Mouse (Mus musculus) MEL (cell line): Measurements from ENCODE around the gene Cisd3. TPM values are rescaled to one million over a fixed set of nuclear protein-coding genes. Genes with fewer than 3 reads are reported as not detected.

Source experiments
- DNase-seq: peaks from one replicate; pipeline ENCODE4 v3.0.0; 2011; ENCODE audit warnings: low read depth, low spot score
- H3K27ac ChIP-seq: 2 replicates; pipeline ENCODE4 v1.5.1; 2012; ENCODE audit warnings: low read depth, mild to moderate bottlenecking, control low read depth, low read length, moderate library complexity; ENCODE audit not compliant: control insufficient read depth
- H3K27me3 ChIP-seq, 2 experiments: fragments of 150-350 bp in 1 of 2; sonication (generic) in 1 of 2; 2 replicates each; pipeline ENCODE4 v1.6.1; 2012; ENCODE audit warnings: low read length in 2 of 2, mild to moderate bottlenecking in 2 of 2, improper control_type of control experiment in 1 of 2, moderate library complexity in 1 of 2; ENCODE audit not compliant: insufficient read depth in 2 of 2, control insufficient read depth in 1 of 2
- H3K36me3 ChIP-seq, 2 experiments: 2 replicates each; pipeline ENCODE4 v1.6.1; 2012 to 2014; ENCODE audit warnings: low read length in 2 of 2, improper control_type of control experiment in 1 of 2, inconsistent platforms in 1 of 2, mild to moderate bottlenecking in 1 of 2; ENCODE audit not compliant: insufficient read depth in 2 of 2, control insufficient read depth in 1 of 2
- H3K4me1 ChIP-seq, 2 experiments: fragments of 150-350 bp in 1 of 2; sonication (generic) in 1 of 2; 2 replicates each; pipeline ENCODE4 v1.6.1; 2012; ENCODE audit warnings: low read length in 2 of 2, improper control_type of control experiment in 1 of 2, mild to moderate bottlenecking in 1 of 2; ENCODE audit not compliant: insufficient read depth in 2 of 2, control insufficient read depth in 1 of 2
- H3K4me3 ChIP-seq, 2 experiments: fragments of 150-350 bp in 1 of 2; sonication (generic) in 1 of 2; 2 replicates each; pipeline ENCODE4 v1.5.1; 2012; ENCODE audit warnings: low read depth in 2 of 2, low read length in 2 of 2, mild to moderate bottlenecking in 2 of 2, moderate library complexity in 2 of 2, control low read depth in 1 of 2, improper control_type of control experiment in 1 of 2; ENCODE audit not compliant: control insufficient read depth in 1 of 2, insufficient read depth in 1 of 2
- H3K79me2 ChIP-seq: 2 replicates; pipeline ENCODE4 v1.6.1; 2012; ENCODE audit warnings: mild to moderate bottlenecking, low read length, moderate library complexity; ENCODE audit not compliant: control insufficient read depth, poor library complexity, insufficient read depth
- H3K9ac ChIP-seq: 2 replicates; pipeline ENCODE4 v1.6.1; 2012; ENCODE audit warnings: low read depth, mild to moderate bottlenecking, control low read depth, low read length, moderate library complexity; ENCODE audit not compliant: control insufficient read depth, poor library complexity, severe bottlenecking
- H3K9me3 ChIP-seq: fragments of 150-350 bp; sonication (generic); replicated peaks from 2 replicates; pipeline ENCODE4 v1.6.1; 2012; ENCODE audit warnings: mild to moderate bottlenecking, low read length, improper control_type of control experiment, moderate library complexity; ENCODE audit not compliant: insufficient read depth
- BHLHE40 ChIP-seq: IDR thresholded peaks from 2 replicates; pipeline ENCODE4 v1.6.1; 2012; ENCODE audit warnings: low read depth, mild to moderate bottlenecking, inconsistent platforms, low read length, improper control_type of control experiment, borderline replicate concordance
- CHD1 ChIP-seq: IDR thresholded peaks from 2 replicates; pipeline ENCODE4 v1.6.1; 2012; ENCODE audit warnings: low read depth, mild to moderate bottlenecking, inconsistent platforms, low read length, improper control_type of control experiment
- CHD2 ChIP-seq: IDR thresholded peaks from 2 replicates; pipeline ENCODE4 v1.6.1; 2011; ENCODE audit warnings: low read length, improper control_type of control experiment
- ELF1 ChIP-seq: IDR thresholded peaks from 2 replicates; pipeline ENCODE4 v1.6.1; 2014; ENCODE audit warnings: low read depth, mild to moderate bottlenecking, inconsistent platforms, low read length, improper control_type of control experiment, moderate library complexity
- EP300 ChIP-seq, 2 experiments: IDR thresholded peaks; 2 replicates each; pipeline ENCODE4 v1.6.1; 2011; ENCODE audit warnings: improper control_type of control experiment in 2 of 2, low read length in 2 of 2, low read depth in 1 of 2, mild to moderate bottlenecking in 1 of 2
- GABPA ChIP-seq: IDR thresholded peaks from 2 replicates; pipeline ENCODE4 v1.6.1; 2012; ENCODE audit warnings: low read depth, mild to moderate bottlenecking, inconsistent platforms, low read length, improper control_type of control experiment, moderate library complexity
- GATA1 ChIP-seq: IDR thresholded peaks from 2 replicates; pipeline ENCODE4 v1.6.1; 2011; ENCODE audit warnings: low read depth, low read length, improper control_type of control experiment
- HCFC1 ChIP-seq: IDR thresholded peaks from 2 replicates; pipeline ENCODE4 v1.6.1; 2012; ENCODE audit warnings: low read depth, mild to moderate bottlenecking, inconsistent platforms, low read length, improper control_type of control experiment, moderate library complexity
- JUND ChIP-seq: IDR thresholded peaks from 2 replicates; pipeline ENCODE4 v1.6.1; 2011; ENCODE audit warnings: low read depth, mild to moderate bottlenecking, improper control_type of control experiment, low read length
- MAFK ChIP-seq: IDR thresholded peaks from 2 replicates; pipeline ENCODE4 v1.6.1; 2011; ENCODE audit warnings: low read depth, mild to moderate bottlenecking, low read length, improper control_type of control experiment, borderline replicate concordance
- MAZ ChIP-seq: IDR thresholded peaks from 2 replicates; pipeline ENCODE4 v1.6.1; 2012; ENCODE audit warnings: low read depth, mild to moderate bottlenecking, inconsistent platforms, low read length, improper control_type of control experiment
- MXI1 ChIP-seq: IDR thresholded peaks from 2 replicates; pipeline ENCODE4 v1.6.1; 2011; ENCODE audit warnings: mild to moderate bottlenecking, low read depth, low read length, improper control_type of control experiment
- MYB ChIP-seq: IDR thresholded peaks from 2 replicates; pipeline ENCODE4 v1.6.1; 2011; ENCODE audit warnings: mild to moderate bottlenecking, low read depth, low read length, improper control_type of control experiment
- MYC ChIP-seq: IDR thresholded peaks from 2 replicates; pipeline ENCODE4 v1.6.1; 2011; ENCODE audit warnings: low read depth, mild to moderate bottlenecking, low read length, improper control_type of control experiment, moderate library complexity
- NELFE ChIP-seq: IDR thresholded peaks from 2 replicates; pipeline ENCODE4 v1.6.1; 2011; ENCODE audit warnings: low read depth, low read length, improper control_type of control experiment
- NRF1 ChIP-seq: IDR thresholded peaks from 2 replicates; pipeline ENCODE4 v1.6.1; 2014; ENCODE audit warnings: low read depth, mild to moderate bottlenecking, inconsistent platforms, low read length, improper control_type of control experiment, moderate library complexity; ENCODE audit not compliant: poor library complexity, insufficient read depth, severe bottlenecking
- POLR2A ChIP-seq, 2 experiments: IDR thresholded peaks; 2 replicates each; pipeline ENCODE4 v1.6.1; 2011 to 2012; ENCODE audit warnings: low read length in 2 of 2, mild to moderate bottlenecking in 2 of 2, control low read depth in 1 of 2, improper control_type of control experiment in 1 of 2, low read depth in 1 of 2, moderate library complexity in 1 of 2; ENCODE audit not compliant: control insufficient read depth in 1 of 2, insufficient read depth in 1 of 2, poor library complexity in 1 of 2
- POLR2AphosphoS2 ChIP-seq: IDR thresholded peaks from 2 replicates; pipeline ENCODE4 v1.6.1; 2011; ENCODE audit warnings: low read length, improper control_type of control experiment
- RAD21 ChIP-seq: IDR thresholded peaks from 2 replicates; pipeline ENCODE4 v1.6.1; 2011; ENCODE audit warnings: mild to moderate bottlenecking, low read depth, low read length, improper control_type of control experiment
- SIN3A ChIP-seq: IDR thresholded peaks from 2 replicates; pipeline ENCODE4 v1.6.1; 2012; ENCODE audit warnings: low read length, improper control_type of control experiment, inconsistent platforms
- SMC3 ChIP-seq: IDR thresholded peaks from 2 replicates; pipeline ENCODE4 v1.6.1; 2011; ENCODE audit warnings: low read depth, low read length, improper control_type of control experiment
- TBP ChIP-seq: IDR thresholded peaks from 2 replicates; pipeline ENCODE4 v1.8.0; 2011; ENCODE audit warnings: low read depth, low read length, improper control_type of control experiment
- TCF12 ChIP-seq: IDR thresholded peaks from 2 replicates; pipeline ENCODE4 v1.6.1; 2014; ENCODE audit warnings: low read depth, mild to moderate bottlenecking, inconsistent platforms, low read length, improper control_type of control experiment, moderate library complexity
- UBTF ChIP-seq: IDR thresholded peaks from 2 replicates; pipeline ENCODE4 v1.6.1; 2012; ENCODE audit warnings: low read depth, mild to moderate bottlenecking, inconsistent platforms, low read length, improper control_type of control experiment, moderate library complexity, borderline replicate concordance; ENCODE audit not compliant: insufficient read depth
- USF1 ChIP-seq: IDR thresholded peaks from 2 replicates; pipeline ENCODE4 v1.6.1; 2014; ENCODE audit warnings: low read depth, mild to moderate bottlenecking, inconsistent platforms, low read length, improper control_type of control experiment, moderate library complexity
- ZC3H11A ChIP-seq: IDR thresholded peaks from 2 replicates; pipeline ENCODE4 v1.6.1; 2012; ENCODE audit warnings: low read depth, mild to moderate bottlenecking, inconsistent platforms, low read length, improper control_type of control experiment
- ZKSCAN1 ChIP-seq: IDR thresholded peaks from 2 replicates; pipeline ENCODE4 v1.6.1; 2012; ENCODE audit warnings: low read depth, mild to moderate bottlenecking, inconsistent platforms, low read length, improper control_type of control experiment, moderate library complexity
- ZMIZ1 ChIP-seq: IDR thresholded peaks from 2 replicates; pipeline ENCODE4 v1.6.1; 2012; ENCODE audit warnings: low read depth, mild to moderate bottlenecking, inconsistent platforms, low read length, improper control_type of control experiment, moderate library complexity
- ZNF384 ChIP-seq: IDR thresholded peaks from 2 replicates; pipeline ENCODE4 v1.6.1; 2012; ENCODE audit warnings: low read depth, mild to moderate bottlenecking, inconsistent platforms, low read length, improper control_type of control experiment
- polyA plus RNA-seq, 2 experiments: library from polyadenylated mRNA; stranded (reverse) in 1 of 2; unstranded in 1 of 2; fragments of >175 nt in 1 of 2; fragments of >200 nt in 1 of 2; gene quantifications; 2 replicates each; pipeline versions ENCODE4 v1.2.1 to v1.2.4; 2012; ENCODE audit warnings: low replicate concordance in 2 of 2, low read depth in 1 of 2; ENCODE audit not compliant: insufficient read length in 2 of 2, insufficient read depth in 1 of 2, missing spikeins in 1 of 2
- total RNA-seq: library from RNA; depleted of rRNA; stranded (reverse); fragments of 300-350 nt; gene quantifications from 2 replicates; pipeline ENCODE4 v1.2.3, GENCODE M21; 2012

Cisd3 gene
- total and polyA plus RNA-seq, 3 experiments: 1.7 to 6.1 TPM; not detected in 1

DNA sequence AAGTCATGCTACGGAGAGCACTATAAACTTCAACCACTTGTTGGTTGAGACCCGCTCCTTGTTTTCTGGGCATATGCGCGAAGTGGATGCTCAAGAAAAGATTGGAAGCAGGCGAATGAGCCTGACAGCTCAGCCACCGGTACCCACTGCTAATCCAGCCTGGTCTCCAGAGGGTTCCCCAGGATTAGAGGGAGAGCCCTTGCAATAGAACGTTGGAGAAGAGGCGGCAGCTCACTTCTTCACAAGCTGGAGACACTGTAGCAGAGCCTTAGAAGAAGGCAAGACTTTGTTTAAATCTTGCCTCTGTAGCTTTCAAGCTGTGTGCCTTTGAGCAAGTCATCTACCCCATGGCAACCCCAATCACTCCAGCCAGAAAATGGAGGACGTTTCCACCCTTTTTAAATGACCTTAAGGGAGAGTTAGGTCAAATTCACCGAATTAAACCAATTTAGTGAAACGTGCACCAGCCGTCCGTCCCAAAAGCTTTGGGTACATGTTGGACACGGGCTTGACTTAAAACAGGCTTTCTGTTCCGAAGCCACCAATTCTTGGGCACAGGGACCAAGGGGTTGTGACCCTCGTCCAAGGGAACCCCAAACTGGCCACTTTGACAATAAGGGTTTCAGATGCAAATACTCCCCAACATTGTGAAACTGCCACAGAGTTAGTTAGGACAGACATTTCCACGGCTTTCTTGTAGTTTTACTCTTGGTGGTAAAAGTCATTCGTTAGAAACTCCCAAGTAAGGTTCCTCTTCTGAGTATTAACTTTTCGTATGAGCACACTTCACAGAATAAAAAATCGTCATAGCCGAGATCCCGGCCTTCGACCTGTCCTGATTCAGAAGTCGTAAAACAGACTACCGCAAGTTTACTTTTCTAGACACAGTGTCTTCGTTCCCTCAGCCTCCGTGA lies 24.6 kb upstream of the Cisd3 start:
- H3K4me3 ChIP-seq: peak overlapping the region; percentile 62 to 66
- no peaks in the 10 kb centered on the region for H3K9me3 ChIP-seq
- peaks cover 11% of the 10 kb centered on the region for H3K79me2 ChIP-seq
- peak; percentile 67 for DNase-seq
- peak overlapping the region; percentile 53 for H3K9ac ChIP-seq
- TF ChIP-seq GATA1: no peak
- no peak; the same call in 1 of the 2 replicates for TF ChIP-seq ZKSCAN1
- no peak for TF ChIP-seq HCFC1
- TF ChIP-seq MYC: no peak; the same call in 1 of the 2 replicates
- no peak for TF ChIP-seq CHD2
- TF ChIP-seq POLR2AphosphoS2: no peak
- TF ChIP-seq RAD21: no peak
- TF ChIP-seq ZC3H11A: no peak
- TF ChIP-seq USF1: no peak
- no peak; the same call in 1 of the 2 replicates for TF ChIP-seq NELFE
- no peak for TF ChIP-seq UBTF
- no peak for TF ChIP-seq TCF12
- no peak for TF ChIP-seq POLR2A (IDR thresholded peaks at IDR 0.05; ENCODE audit: control insufficient read depth in 1 of 2, insufficient read depth in 1 of 2, low read depth in 1 of 2, low read length in 2 of 2, poor library complexity in 1 of 2)
- TF ChIP-seq MAZ: no peak
- H3K36me3 ChIP-seq: peaks cover 0 to 7% of the 10 kb centered on the region in 2 experiments; a peak in 2 of 4 replicates
- H3K27me3 ChIP-seq: no peaks in the 10 kb centered on the region
- peaks cover 8 to 22% of the 10 kb centered on the region in 2 experiments for H3K4me1 ChIP-seq
- H3K27ac ChIP-seq: peak overlapping the region; percentile 1

DNA sequence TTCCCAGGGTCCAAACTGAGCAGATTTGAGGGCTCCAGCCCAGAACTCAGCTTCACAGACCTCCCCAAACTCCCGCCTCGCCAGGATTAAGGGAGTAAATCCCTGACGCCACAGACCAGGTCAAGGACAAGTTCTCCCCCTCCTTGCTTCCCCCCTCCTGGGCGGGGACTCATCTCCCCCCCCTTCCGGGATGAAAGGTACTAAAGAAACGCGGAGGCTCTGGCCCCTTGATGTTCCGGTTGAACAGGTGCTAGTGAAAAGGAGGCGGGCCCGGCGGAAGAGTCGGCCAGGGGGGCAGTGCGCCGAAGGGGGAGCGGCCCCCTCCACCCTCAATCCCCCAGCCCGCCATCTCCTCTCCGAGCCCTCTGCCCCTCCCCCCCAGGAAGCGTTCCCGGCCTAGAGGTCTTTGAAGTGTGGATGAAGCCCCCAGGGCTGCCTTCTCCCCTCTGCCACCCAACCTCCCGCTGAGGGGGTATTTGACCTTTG lies 23.9 kb upstream of the Cisd3 start:
- DNase-seq: peak; percentile 69
- Histone ChIP-seq H3K79me2 (peaks cover 11% of the 10 kb centered on the region), H3K4me1 (peaks cover 8 to 22% of the 10 kb centered on the region in 2 experiments), H3K4me3 (peak overlapping the region; percentile 62 to 66), H3K27ac (peak overlapping the region; percentile 1), H3K9me3 (no peaks in the 10 kb centered on the region), H3K9ac (peak overlapping the region; percentile 53), H3K36me3 (peaks cover 0 to 7% of the 10 kb centered on the region in 2 experiments; a peak in 2 of 4 replicates), H3K27me3 (no peaks in the 10 kb centered on the region)
- TF ChIP-seq NELFE (no peak), ELF1 (peak; percentile 34; the same call in 1 of the 2 replicates), GABPA (no peak), EP300 (IDR thresholded peaks at IDR 0.05; ENCODE audit: low read depth in 1 of 2, low read length in 2 of 2) (no peak), HCFC1 (peak; percentile 65), TBP (no peak), BHLHE40 (no peak), TCF12 (no peak; the same call in 1 of the 2 replicates), MXI1 (no peak; the same call in 1 of the 2 replicates), MYB (no peak), SMC3 (no peak), NRF1 (no peak), JUND (no peak), SIN3A (no peak; the same call in 1 of the 2 replicates), ZNF384 (no peak), CHD1 (no peak), MAFK (no peak), RAD21 (no peak), ZMIZ1 (peak; percentile 46; the same call in 1 of the 2 replicates), MAZ (peak; percentile 87; the same call in 1 of the 2 replicates), POLR2A (IDR thresholded peaks at IDR 0.05; ENCODE audit: control insufficient read depth in 1 of 2, insufficient read depth in 1 of 2, low read depth in 1 of 2, low read length in 2 of 2, poor library complexity in 1 of 2) (0 out of 4 replicates have a peak, but pooled peaks of 1 of the 2 experiments have one; percentile 12)
